Mouse (Mus musculus) thymus, adult 2 months (tissue): ENCODE measurements around the gene Trabd2b.

ENCODE experiments used
- CTCF ChIP-seq: fragments of 200-500 bp; IDR thresholded peaks from 2 replicates; pipeline ENCODE4 v1.5.1; 2012; ENCODE audit warnings: mild to moderate bottlenecking, control low read depth, low read length, moderate library complexity, borderline replicate concordance; ENCODE audit not compliant: control insufficient read depth, poor library complexity, insufficient read depth; ENCODE audit errors: extremely low read depth
- POLR2A ChIP-seq: fragments of 200-500 bp; IDR thresholded peaks from 2 replicates; pipeline ENCODE4 v1.6.1; 2012; ENCODE audit warnings: mild to moderate bottlenecking, low read length, control low read depth, moderate library complexity; ENCODE audit not compliant: control insufficient read depth, poor library complexity, insufficient read depth; ENCODE audit errors: extremely low read depth

- TF ChIP-seq CTCF (no peak), POLR2A (no peak)
Measured at GRCm38 (mm10) chr4:114365000-114365399, 41.5 kb upstream of the Trabd2b start.
